Mouse (Mus musculus): Measurements from ENCODE around the gene Dclre1a. TPM values are rescaled to one million over a fixed set of nuclear protein-coding genes. Genes with fewer than 3 reads are reported as not detected.

Dclre1a gene
- polyA plus RNA-seq, 1 experiment from 2014 or later = 20.6 TPM

Other genes starting within 250 kb of the Dclre1a start
- gene Nrap, start 158.2 kb downstream of the Dclre1a start, polyA plus RNA-seq (2015; fragmentation: Nextera tagmentation; extraction: Ambion mirVana) = 0.35 and 2.6 TPM in 2 replicates
- 27.3 and 29.3 TPM in 2 replicates for gene Casp7, start 151.1 kb downstream of the Dclre1a start, polyA plus RNA-seq (2015; fragmentation: Nextera tagmentation; extraction: Ambion mirVana)
- gene Plekhs1, start 86.6 kb downstream of the Dclre1a start, polyA plus RNA-seq (2015; fragmentation: Nextera tagmentation; extraction: Ambion mirVana) = 1.1 and 1.3 TPM in 2 replicates
- 14.5 and 17.7 TPM in 2 replicates for gene Nhlrc2, start within 50 bp of the Dclre1a start, polyA plus RNA-seq (2015; fragmentation: Nextera tagmentation; extraction: Ambion mirVana)
- 0.34 and 0.44 TPM in 2 replicates for gene Adrb1, start 174.0 kb upstream of the Dclre1a start, polyA plus RNA-seq (2015; fragmentation: Nextera tagmentation; extraction: Ambion mirVana)